Mouse (Mus musculus) layer of hippocampus, postnatal 36 days (tissue): Measurements from ENCODE around the gene Gja3. TPM values are rescaled to one million over a fixed set of nuclear protein-coding genes. Genes with fewer than 3 reads are reported as not detected.
"Not testable (repeated sequence)": the region's sequence is repeated elsewhere in the genome, so short reads cannot be mapped to it uniquely, and the experiment has no call there.

Source experiments
- DNase-seq, 2 experiments: peaks; one replicate each; pipeline ENCODE4 v3.0.0; 2022
- total RNA-seq, 2 experiments: library from RNA; stranded (reverse); gene quantifications; 2 replicates each; pipeline ENCODE4 v1.2.3; 2021

Gja3 gene
- total RNA-seq, 2 experiments from 2014 or later, result 0.30 to 1.0 TPM

GRCm38 (mm10) chr14:57034135-57034534 lies 23.8 kb downstream of the Gja3 start:
- DNase-seq, result no peak

GRCm38 (mm10) chr14:57032850-57033249 lies 25.1 kb downstream of the Gja3 start:
- no peak for DNase-seq

DNA sequence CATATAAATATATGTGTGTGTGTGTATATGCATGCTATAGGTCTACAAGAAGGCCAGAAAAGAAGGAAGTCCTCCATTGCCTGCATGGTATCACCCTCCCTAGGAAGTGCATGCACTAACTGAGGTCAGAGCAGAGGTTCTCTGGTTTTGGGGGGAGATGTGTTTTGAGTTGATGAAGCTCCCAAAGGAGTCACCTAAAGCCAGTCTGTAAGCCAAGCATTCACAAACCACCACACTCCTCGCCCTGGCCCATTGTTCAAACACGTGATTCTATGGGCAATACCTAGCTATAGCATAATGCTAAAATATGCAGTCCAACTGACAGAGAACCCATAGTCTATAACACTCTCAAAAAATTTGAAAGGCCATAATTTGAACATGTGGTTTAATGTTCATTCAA lies 39.5 kb downstream of the Gja3 start:
- no peak for DNase-seq

- not testable (repeated sequence) for DNase-seq
These were observed 41.1 kb downstream of the Gja3 start for GRCm38 (mm10) chr14:57016806-57017205.

- DNase-seq, result no peak
These were observed 69.3 kb downstream of the Gja3 start for GRCm38 (mm10) chr14:56988621-56989020.

Other genes with a start within 250 kb of the Gja3 start
- 10 to 100 TPM; 29.3 to 31.8 TPM for gene Zmym5, start 246.4 kb downstream of the Gja3 start, total RNA-seq
- 100 to 1,000 TPM in 1 of 2 experiments, 10 to 100 TPM in 1; 95.1 to 101 TPM for gene Zmym2, start 171.4 kb downstream of the Gja3 start, total RNA-seq
- 1 to 10 TPM; 5.3 to 6.1 TPM for gene Gjb2, start 46.6 kb upstream of the Gja3 start, total RNA-seq
- gene Gm4491, start 57.8 kb upstream of the Gja3 start, total RNA-seq, result 1 to 10 TPM in 1 of 2 experiments, under 1 TPM in 1; 0.58 to 1.3 TPM
- 100 to 1,000 TPM in 1 of 2 experiments, 10 to 100 TPM in 1; 87.4 to 111 TPM for gene Gjb6, start 75.5 kb upstream of the Gja3 start, total RNA-seq